Mouse (Mus musculus) bone marrow macrophage, adult 2 months (primary cell): Measurements from ENCODE around the gene Nlrc5. TPM values are rescaled to one million over a fixed set of nuclear protein-coding genes. Genes with fewer than 3 reads are reported as not detected.
A peak's percentile ranks its signal among the peaks of the same experiment; 100 is the strongest.

Experiments
- H3K27ac ChIP-seq: 2 replicates; pipeline ENCODE4 v1.5.1; 2012; ENCODE audit warnings: low read depth, low read length; ENCODE audit not compliant: insufficient read depth
- H3K4me1 ChIP-seq: 2 replicates; pipeline ENCODE4 v1.6.1; 2012; ENCODE audit warnings: low read length; ENCODE audit not compliant: control insufficient read depth, insufficient read depth
- H3K4me3 ChIP-seq: 2 replicates; pipeline ENCODE4 v1.5.1; 2012; ENCODE audit warnings: mild to moderate bottlenecking, low read length, moderate library complexity; ENCODE audit not compliant: insufficient read depth
- CTCF ChIP-seq: IDR thresholded peaks from 2 replicates; pipeline ENCODE4 v1.5.1; 2012; ENCODE audit warnings: low read depth, mild to moderate bottlenecking, low read length, moderate library complexity
- POLR2A ChIP-seq: IDR thresholded peaks from 2 replicates; pipeline ENCODE4 v1.6.1; 2012; ENCODE audit warnings: mild to moderate bottlenecking, low read depth, low read length, borderline replicate concordance
- polyA plus RNA-seq: library from polyadenylated mRNA; stranded (reverse); fragments of >200 nt; gene quantifications from 2 replicates; pipeline ENCODE4 v1.2.4, GENCODE M21; 2012; ENCODE audit not compliant: missing spikeins, insufficient read depth, insufficient read length

Nlrc5 gene
- polyA plus RNA-seq, 1 experiment: 37.8 TPM

DNA sequence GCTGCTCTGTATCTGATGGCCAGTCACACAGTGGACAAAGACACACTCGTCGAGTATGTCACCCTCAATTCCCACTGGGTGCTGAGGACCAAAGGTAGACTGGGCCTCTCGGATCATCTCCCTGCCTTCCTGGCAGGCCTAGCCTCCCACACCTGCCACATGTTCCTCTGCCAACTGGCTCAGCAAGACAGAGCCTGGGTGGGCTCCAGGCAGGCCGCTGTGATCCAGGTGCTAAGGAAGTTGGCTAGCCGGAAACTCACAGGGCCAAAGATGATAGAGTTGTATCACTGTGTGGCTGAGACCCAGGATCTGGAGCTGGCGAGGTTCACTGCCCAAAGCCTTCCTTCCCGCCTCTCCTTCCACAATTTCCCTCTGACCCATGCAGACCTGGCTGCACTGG lies 42.7 kb downstream of the Nlrc5 start:
- TF ChIP-seq CTCF (no peak), POLR2A (no peak)

DNA sequence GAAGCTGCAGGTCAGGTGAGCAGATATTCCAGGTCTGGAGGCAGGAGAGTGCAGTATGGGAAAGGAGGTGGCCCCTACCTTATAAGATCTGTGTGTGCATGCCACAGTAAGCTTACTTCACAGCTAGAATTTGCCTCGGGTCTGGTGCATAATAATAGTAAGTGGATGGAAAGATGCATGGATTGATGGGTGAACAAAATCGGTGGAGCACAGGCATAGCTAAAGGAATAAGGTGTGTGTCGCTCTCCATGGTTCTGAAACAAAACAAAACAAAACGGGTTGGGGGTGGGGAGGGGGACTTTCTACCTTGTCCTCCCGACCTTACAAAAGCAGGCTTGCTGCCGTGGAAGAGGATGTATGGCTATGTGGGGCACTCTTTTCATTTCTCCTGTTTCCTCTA lies 47.9 kb downstream of the Nlrc5 start:
- Histone ChIP-seq H3K27ac (no peak overlapping the region), H3K4me3 (no peak overlapping the region), H3K4me1 (peaks cover 4% of the 10 kb centered on the region; the same call in 1 of the 2 replicates)
- no peak for TF ChIP-seq CTCF
- TF ChIP-seq POLR2A: no peak

More for the DNA sequence above, 42.7 kb downstream of the Nlrc5 start:
- Histone ChIP-seq H3K27ac (no peak overlapping the region), H3K4me3 (no peak overlapping the region), H3K4me1 (no peaks in the 10 kb centered on the region)

DNA sequence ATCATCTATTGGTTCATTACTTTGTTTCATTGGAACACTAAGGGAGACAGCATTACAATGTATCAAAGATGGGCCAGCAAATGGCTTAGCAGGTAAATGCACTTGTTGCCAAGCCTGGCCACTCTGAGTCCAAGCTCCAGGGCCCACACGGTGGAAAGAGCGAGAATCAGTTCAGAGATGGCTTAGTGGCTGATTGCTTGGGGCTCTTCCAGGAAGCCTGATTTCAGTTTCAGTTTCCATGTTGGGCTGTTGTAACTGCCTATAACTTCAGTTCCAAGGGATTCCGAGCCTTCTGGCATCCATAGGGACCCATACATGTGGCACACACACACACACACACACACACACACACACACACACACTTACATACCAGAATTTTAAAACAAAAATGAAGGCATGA lies 51.1 kb downstream of the Nlrc5 start:
- peaks cover 4% of the 10 kb centered on the region; the same call in 1 of the 2 replicates for H3K4me1 ChIP-seq
- no peak overlapping the region for H3K4me3 ChIP-seq
- no peak overlapping the region for H3K27ac ChIP-seq
- TF ChIP-seq POLR2A (no peak), CTCF (no peak)

DNA sequence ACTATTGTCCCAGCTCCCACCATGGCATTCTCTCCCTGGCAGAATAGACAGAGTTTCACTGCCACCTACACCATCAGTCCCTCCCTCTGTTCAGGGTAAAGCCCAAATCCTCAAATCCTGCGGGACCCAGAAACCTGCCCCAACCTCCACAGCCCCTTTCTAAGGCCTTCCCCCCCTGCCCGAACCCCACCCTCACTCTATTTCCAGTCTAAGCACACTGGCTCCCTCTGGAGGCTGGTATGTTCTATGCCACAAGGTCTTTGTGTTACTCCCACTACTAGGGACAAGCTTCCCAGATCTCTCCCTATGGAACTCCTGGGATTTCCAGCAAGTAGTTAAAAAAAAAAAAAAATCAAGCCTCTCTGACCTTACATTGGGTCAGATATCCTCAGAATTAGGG lies 51.7 kb downstream of the Nlrc5 start:
- H3K4me3 ChIP-seq: no peak overlapping the region

DNA sequence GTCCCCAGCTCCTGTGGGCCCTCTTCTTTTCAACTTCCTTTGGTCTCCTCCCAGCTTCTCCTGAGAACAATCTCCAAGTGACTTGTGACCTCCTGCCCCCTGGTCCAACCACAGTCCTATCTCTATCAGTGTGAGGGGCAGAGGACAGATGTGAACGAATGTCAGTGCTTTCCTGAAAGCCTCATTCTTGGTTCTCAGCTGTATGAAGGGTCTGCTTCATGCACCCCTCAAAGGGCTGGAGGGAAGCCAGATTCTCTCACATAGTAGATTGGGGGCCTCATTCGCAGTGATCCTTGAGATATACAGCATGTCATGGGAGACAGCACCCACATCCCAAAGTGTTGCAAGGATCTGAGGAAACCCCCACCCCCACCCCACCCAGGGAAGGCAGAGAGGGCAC lies 53.9 kb downstream of the Nlrc5 start:
- Histone ChIP-seq H3K4me1 (peaks cover 4% of the 10 kb centered on the region; the same call in 1 of the 2 replicates), H3K4me3 (no peak overlapping the region), H3K27ac (no peak overlapping the region)
- TF ChIP-seq CTCF (no peak), POLR2A (no peak)

More for the DNA sequence above, 51.7 kb downstream of the Nlrc5 start:
- TF ChIP-seq POLR2A (no peak), CTCF (peak; percentile 64)
- peaks cover 4% of the 10 kb centered on the region; the same call in 1 of the 2 replicates for H3K4me1 ChIP-seq
- no peak overlapping the region for H3K27ac ChIP-seq

DNA sequence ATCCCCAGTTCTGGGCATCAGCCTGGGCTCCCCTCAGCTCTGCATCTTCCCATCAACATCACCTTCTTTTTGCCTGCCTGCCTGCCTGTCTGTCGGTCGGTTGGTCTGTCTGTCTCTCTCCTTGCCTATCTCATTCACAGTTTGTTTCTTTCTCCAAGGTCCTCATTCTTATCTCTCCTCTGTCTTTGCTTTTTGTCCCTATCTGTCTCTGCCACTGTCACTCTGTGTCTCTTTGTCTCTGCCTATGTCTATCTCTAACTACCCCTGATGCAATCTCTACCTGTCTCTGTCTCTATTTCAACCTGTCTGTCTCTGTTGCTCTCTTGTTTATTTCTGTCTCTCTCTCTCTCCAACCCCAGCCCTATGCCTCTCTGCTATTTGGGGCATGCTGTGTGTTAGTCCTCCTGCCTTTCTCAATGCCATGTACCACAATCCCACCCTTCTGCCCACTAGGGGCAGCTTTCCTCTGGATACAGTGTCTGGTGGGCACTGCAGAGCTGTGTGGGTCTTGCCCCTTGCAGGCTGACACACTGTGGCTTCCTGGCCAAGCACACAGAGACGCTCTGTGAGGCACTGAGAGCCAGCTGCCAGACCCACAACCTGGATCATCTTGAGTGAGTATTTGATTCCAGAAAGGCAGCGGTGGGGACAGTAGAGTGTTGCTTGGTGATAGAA lies 55.8 kb downstream of the Nlrc5 start:
- H3K27ac ChIP-seq: no peak overlapping the region
- no peak for TF ChIP-seq POLR2A
- TF ChIP-seq CTCF: no peak
- H3K4me3 ChIP-seq: no peak overlapping the region
- H3K4me1 ChIP-seq: peaks cover 3% of the 10 kb centered on the region; the same call in 1 of the 2 replicates

DNA sequence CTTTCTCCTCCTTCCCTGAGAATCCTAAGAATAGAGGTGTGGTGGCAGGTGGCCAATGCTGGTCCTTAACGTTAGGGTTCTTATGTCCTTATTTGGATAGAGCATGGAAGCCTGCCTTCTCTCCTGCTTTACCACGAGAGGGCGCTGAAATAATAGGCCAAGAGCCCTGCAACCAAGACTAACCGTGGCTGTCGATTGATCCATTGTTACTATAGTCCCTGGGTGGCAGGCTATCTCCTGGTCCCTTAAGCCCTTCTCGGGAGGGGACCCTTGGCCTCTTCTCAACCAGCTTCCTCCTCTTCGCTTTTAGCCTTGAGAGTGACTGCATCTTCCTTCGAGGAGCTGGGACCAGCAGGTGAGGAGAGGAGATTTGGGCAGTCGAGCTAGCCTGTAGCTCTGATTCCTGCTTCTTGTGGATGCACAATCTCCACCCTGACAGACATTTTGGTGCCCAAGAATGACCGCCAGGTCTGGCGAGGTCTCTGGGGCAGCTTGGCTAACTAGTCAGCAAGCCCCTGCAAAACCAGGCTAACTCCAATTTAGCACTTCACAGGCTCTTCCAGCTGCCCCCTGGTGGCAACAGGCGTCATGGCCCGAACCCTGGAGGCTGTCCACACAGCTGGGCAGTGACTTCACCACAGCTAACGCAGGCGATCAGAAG lies 58.0 kb downstream of the Nlrc5 start:
- Histone ChIP-seq H3K27ac (no peak overlapping the region), H3K4me3 (no peak overlapping the region), H3K4me1 (no peaks in the 10 kb centered on the region)
- TF ChIP-seq CTCF (peak; percentile 81), POLR2A (no peak)

DNA sequence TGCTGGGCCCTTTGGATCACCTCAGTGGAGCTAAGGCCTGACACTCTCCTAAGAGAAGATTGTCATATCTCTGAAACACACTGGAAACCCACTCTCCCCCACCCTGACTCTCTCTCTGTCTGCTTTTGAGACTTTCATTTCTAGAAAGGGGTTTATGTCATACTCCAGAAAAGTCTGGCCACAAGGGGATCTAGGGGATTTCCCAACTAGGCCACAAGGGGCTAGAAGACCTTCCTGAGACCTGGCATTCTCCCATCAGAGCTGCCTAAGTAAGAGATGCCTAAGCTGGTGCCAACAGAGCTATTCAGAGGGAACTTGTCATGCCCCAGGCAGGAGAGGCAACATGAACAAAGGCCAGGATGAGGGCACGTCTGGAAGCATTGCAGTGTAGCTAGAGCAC lies 59.1 kb downstream of the Nlrc5 start:
- no peak overlapping the region for H3K27ac ChIP-seq

DNA sequence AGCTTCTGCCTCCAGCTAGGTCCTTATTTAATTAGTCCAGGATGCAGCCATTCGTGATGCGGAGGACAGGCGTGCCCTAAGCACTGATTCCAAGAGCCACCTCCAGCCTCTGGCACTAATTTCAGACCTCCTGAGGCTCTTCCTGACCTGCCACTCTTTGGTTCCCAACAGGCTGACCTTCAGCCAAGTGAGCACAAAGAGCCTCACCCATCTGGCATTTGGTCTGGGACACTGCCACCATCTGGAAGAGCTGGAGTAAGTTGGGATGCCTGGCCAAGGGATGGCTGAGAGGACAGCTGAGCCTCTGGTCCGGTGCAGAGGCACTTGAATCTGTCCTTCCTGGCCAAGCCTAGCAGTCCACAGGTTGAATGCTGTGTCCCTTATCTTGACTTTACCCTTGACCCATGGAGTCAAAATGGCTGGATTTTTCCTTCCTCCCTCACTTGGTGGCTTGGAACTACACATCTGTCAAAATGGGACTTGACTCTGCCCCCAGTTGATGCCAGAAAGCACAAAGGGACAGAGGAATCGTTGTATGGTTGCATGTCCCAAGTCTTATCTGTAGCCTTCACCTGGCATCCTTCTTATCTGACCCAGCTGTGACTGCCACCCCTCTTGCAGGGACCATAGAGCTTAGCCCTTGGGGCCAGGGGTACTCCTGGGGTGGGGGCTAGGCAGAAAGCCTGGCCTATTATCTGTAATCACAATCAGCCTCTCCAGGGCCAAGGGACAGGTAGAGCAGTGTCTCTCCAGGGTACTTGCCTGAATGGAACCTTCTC lies 81.5 kb downstream of the Nlrc5 start:
- TF ChIP-seq POLR2A (no peak), CTCF (no peak)
- H3K4me1 ChIP-seq: no peaks in the 10 kb centered on the region
- H3K27ac ChIP-seq: no peak overlapping the region

More for the DNA sequence above, 59.1 kb downstream of the Nlrc5 start:
- H3K4me3 ChIP-seq: no peak overlapping the region
- H3K4me1 ChIP-seq: no peaks in the 10 kb centered on the region
- TF ChIP-seq CTCF (no peak), POLR2A (no peak)

More for the DNA sequence above, 81.5 kb downstream of the Nlrc5 start:
- no peak overlapping the region for H3K4me3 ChIP-seq
